Mouse (Mus musculus) right cerebral cortex, postnatal 14 days (tissue): ENCODE results near the gene Dst.
A peak's percentile ranks its signal among the peaks of the same experiment; 100 is the strongest.

Source experiments
- DNase-seq: peaks from one replicate; pipeline ENCODE4 v3.0.0; 2022

The Dst gene

GRCm38 (mm10) chr1:33908191-33908962, at the start of gene Dst:
TSS of gene Dst (plus strand) at chr1:33908225.
- DNase-seq, result no peak

GRCm38 (mm10) chr1:33869031-33869430, 39.0 kb upstream of the Dst start:
- no peak for DNase-seq

- DNase-seq, result no peak
Observed at GRCm38 (mm10) chr1:33869437-33869836, 38.6 kb upstream of the Dst start.

GRCm38 (mm10) chr1:33873561-33873960, 34.5 kb upstream of the Dst start:
- DNase-seq, result no peak

GRCm38 (mm10) chr1:33875691-33876090, 32.3 kb upstream of the Dst start:
- DNase-seq, result peak; percentile 36

- DNase-seq, result no peak
Observed at GRCm38 (mm10) chr1:33876416-33876815, 31.6 kb upstream of the Dst start.

GRCm38 (mm10) chr1:33878170-33878569, 29.9 kb upstream of the Dst start:
- DNase-seq, result no peak

GRCm38 (mm10) chr1:33883102-33883839, 24.8 kb upstream of the Dst start:
- no peak for DNase-seq

GRCm38 (mm10) chr1:33892784-33893183, 15.2 kb upstream of the Dst start:
- peak; percentile 69 for DNase-seq

GRCm38 (mm10) chr1:33896116-33896515, 11.9 kb upstream of the Dst start:
- DNase-seq, result no peak

GRCm38 (mm10) chr1:33896666-33897065, 11.4 kb upstream of the Dst start:
- DNase-seq, result no peak

- no peak for DNase-seq
Observed at GRCm38 (mm10) chr1:33897426-33897825, 10.6 kb upstream of the Dst start.

- no peak for DNase-seq
Observed at GRCm38 (mm10) chr1:33898373-33898772, 9.7 kb upstream of the Dst start.

GRCm38 (mm10) chr1:33900175-33900574, 7.8 kb upstream of the Dst start:
- DNase-seq, result no peak

GRCm38 (mm10) chr1:33903587-33903986, 4.4 kb upstream of the Dst start:
- DNase-seq, result no peak

GRCm38 (mm10) chr1:33906216-33906615, 1.8 kb upstream of the Dst start:
- no peak for DNase-seq

- peak; percentile 42 for DNase-seq
Observed at GRCm38 (mm10) chr1:33906927-33907326, 1.1 kb upstream of the Dst start.

GRCm38 (mm10) chr1:33907421-33908190, 419 bp upstream of the Dst start, which contains the start of gene Bend6:
TSS of gene Bend6 (minus strand) at chr1:33907816.
- peak; percentile 80 for DNase-seq

GRCm38 (mm10) chr1:33911589-33911988, 3.6 kb downstream of the Dst start:
- no peak for DNase-seq

GRCm38 (mm10) chr1:33916554-33916953, 8.5 kb downstream of the Dst start:
- DNase-seq, result no peak

- no peak for DNase-seq
Observed at GRCm38 (mm10) chr1:33922975-33923374, 14.9 kb downstream of the Dst start.

- DNase-seq, result no peak
Observed at GRCm38 (mm10) chr1:33925283-33925682, 17.3 kb downstream of the Dst start.

- no peak for DNase-seq
Observed at GRCm38 (mm10) chr1:33927466-33927865, 19.4 kb downstream of the Dst start.
